Comparison of ENCODE assay signal across 21 mouse cellular contexts in the genomic region with DNA sequence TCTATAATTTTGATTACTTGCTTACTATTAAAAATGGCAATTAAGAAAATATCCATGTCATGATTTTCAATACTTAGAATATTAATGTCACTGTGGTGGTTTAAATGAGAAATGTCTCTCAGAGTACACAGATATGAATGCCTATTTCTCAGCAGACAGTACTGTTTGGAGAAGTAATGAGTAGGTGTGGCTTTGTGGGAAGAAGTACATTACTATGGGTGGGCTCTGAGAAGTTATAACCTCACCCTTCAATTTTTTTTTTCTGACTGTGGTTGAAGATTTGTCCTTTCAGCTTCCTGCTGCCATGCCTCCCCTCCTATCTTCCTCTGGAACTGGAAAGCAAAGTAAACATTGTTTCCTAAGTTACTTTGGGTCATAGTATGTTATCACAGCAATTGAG. TPM values are rescaled to one million over a fixed set of nuclear protein-coding genes. Genes with fewer than 3 reads are reported as not detected.
DNase-seq lines count a peak whose midpoint lies in the region; ATAC-seq lines count a peak whose summit lies in the region.
"Had no signal": no experiment of that assay in that cellular context is flagged by ENCODE, and none has a peak within 500 bp of the region (broad histone marks: within the 10 kb centered on the region; RNA-seq: fewer than 3 reads in every experiment).

No protein-coding gene starts in this region.

- no peaks in the 10 kb centered on the region for H3K4me1 ChIP-seq in forebrain, embryonic 10.5 days
- H3K4me1 ChIP-seq: embryonic facial prominence, embryonic 10.5 days; embryonic facial prominence, embryonic 12.5 days; forebrain, embryonic 12.5 days had no signal

- H3K36me3 ChIP-seq in forebrain, embryonic 10.5 days (replicated peaks) = no peaks in the 10 kb centered on the region
- H3K36me3 ChIP-seq: embryonic facial prominence, embryonic 10.5 days; embryonic facial prominence, embryonic 12.5 days; forebrain, embryonic 12.5 days had no signal

- H3K4me3 ChIP-seq in forebrain, embryonic 10.5 days = no peak overlapping the region
- H3K4me3 ChIP-seq: embryonic facial prominence, embryonic 10.5 days; embryonic facial prominence, embryonic 12.5 days; forebrain, embryonic 12.5 days had no signal

- H3K27me3 ChIP-seq in forebrain, embryonic 10.5 days (ENCODE audit: poor library complexity, severe bottlenecking) = no peaks in the 10 kb centered on the region
- H3K27me3 ChIP-seq: embryonic facial prominence, embryonic 12.5 days; forebrain, embryonic 12.5 days had no signal

- H3K9me3 ChIP-seq in forebrain, embryonic 10.5 days = 0 out of 2 replicates have a peak, but pooled peaks cover 2% of the 10 kb centered on the region
- H3K9me3 ChIP-seq: embryonic facial prominence, embryonic 10.5 days; embryonic facial prominence, embryonic 12.5 days had no signal

- H3K27ac ChIP-seq in forebrain, embryonic 10.5 days = no peak overlapping the region
- H3K27ac ChIP-seq: embryonic facial prominence, embryonic 10.5 days; embryonic facial prominence, embryonic 12.5 days; forebrain, embryonic 12.5 days had no signal

- intact Hi-C loops in heart, postnatal 25 days (cut with DNase I) = no loop called here

- peak; percentile 80 for ATAC-seq in common myeloid progenitor, adult 5-6 weeks (replicated peaks; ENCODE audit: low read depth, poor library complexity, severe bottlenecking)
- peak; percentile 81 for ATAC-seq in granulocyte monocyte progenitor cell, adult 5-6 weeks (replicated peaks; ENCODE audit: poor library complexity, severe bottlenecking)
- peak; percentile 55 for ATAC-seq in megakaryocyte, adult 5-6 weeks (ENCODE audit: poor library complexity, severe bottlenecking)
- peak; percentile 72; the same call in 1 of the 2 replicates for ATAC-seq in monocyte, adult 5-6 weeks (replicated peaks; ENCODE audit: insufficient number of reproducible peaks, low FRiP score, low TSS enrichment, poor library complexity, severe bottlenecking)
- ATAC-seq: forebrain, embryonic 14.5 days; forebrain, embryonic 16.5 days had no signal

- no peak for DNase-seq in forebrain, embryonic 10.5 days (ENCODE audit: extremely low spot score, low spot score)
- DNase-seq in lung, postnatal 14 days = no peak
- DNase-seq in heart, postnatal 25 days (ENCODE audit: low spot score) = no peak
- DNase-seq: adrenal gland, adult 2 months; adrenal gland, postnatal 10 days; adrenal gland, postnatal 25 days; cerebellum, adult 11 months; cerebellum, adult 18-20 months; cerebellum, adult 8-10 months; cerebellum, adult 9-11 months; cerebellum, postnatal 14 days; cerebellum, postnatal 36 days had no signal

RNA-seq across cellular contexts. Expression of a gene that starts 41.8 kb away (rescaled TPM):
- 17.9 and 23.8 TPM in 2 replicates for total RNA-seq in common myeloid progenitor, adult 5-6 weeks (2017)
- total RNA-seq in granulocyte monocyte progenitor cell, adult 5-6 weeks (2014; fragmentation: Nextera tagmentation) = 60.5 and 89.3 TPM in 2 replicates
- 52.6 and 58.6 TPM in 2 replicates for total RNA-seq in granulocyte monocyte progenitor cell, adult 5-6 weeks (2017)
- 546 and 596 TPM in 2 replicates for total RNA-seq in megakaryocyte, adult 5-6 weeks (2015)
- 251 and 269 TPM in 2 replicates for total RNA-seq in megakaryocyte, adult 5-6 weeks (2017)
- total RNA-seq in monocyte, adult 5-6 weeks (2017) = 248 to 540 TPM (median 441 TPM) in 3 replicates
- polyA plus RNA-seq in forebrain, embryonic 10.5 days (2016; fragmentation: Nextera tagmentation; extraction: Ambion mirVana) = 5.1 and 5.9 TPM in 2 replicates
- total RNA-seq in heart, postnatal 25 days (2021) = 10 to 100 TPM; 52.4 to 54.1 TPM

RNA-seq across cellular contexts. Expression of a gene that starts 51.3 kb away (rescaled TPM):
- not detected in 2 replicates for total RNA-seq in common myeloid progenitor, adult 5-6 weeks (2017)
- total RNA-seq in granulocyte monocyte progenitor cell, adult 5-6 weeks (2014; fragmentation: Nextera tagmentation) = 1.8 TPM in 1 of 2 replicates, not detected in the other
- 1.7 TPM in 1 of 2 replicates, not detected in the other for total RNA-seq in granulocyte monocyte progenitor cell, adult 5-6 weeks (2017)
- 1.9 and 2.5 TPM in 2 replicates for total RNA-seq in megakaryocyte, adult 5-6 weeks (2015)
- total RNA-seq in megakaryocyte, adult 5-6 weeks (2017) = 2.0 and 2.2 TPM in 2 replicates
- 1.4 TPM in 1 of 3 replicates, not detected in the others for total RNA-seq in monocyte, adult 5-6 weeks (2017)
- 140 and 229 TPM in 2 replicates for polyA plus RNA-seq in forebrain, embryonic 10.5 days (2016; fragmentation: Nextera tagmentation; extraction: Ambion mirVana)
- 1 to 10 TPM in 1 of 2 experiments, under 1 TPM in 1; 0.34 to 1.6 TPM for total RNA-seq in heart, postnatal 25 days (2021)
- polyA plus RNA-seq: adrenal gland, adult 2 months had no signal
